Mouse (Mus musculus): Measurements from ENCODE around the gene Olfr393. TPM values are rescaled to one million over a fixed set of nuclear protein-coding genes. Genes with fewer than 3 reads are reported as not detected.

The Olfr393 gene
- 0.25 TPM in 1 of 2 replicates, not detected in the other for polyA plus RNA-seq (2015; fragmentation: Nextera tagmentation; extraction: Ambion mirVana)

GRCm38 (mm10) chr11:73851354-73851753 is at the start of gene Olfr393:
Gene Olfr393, minus strand, starts transcription at chr11:73851454.
- no peak within 1 kb of the TSS for H3K27ac ChIP-seq (replicated peaks)
- no peaks in the 10 kb centered on the region for H3K36me3 ChIP-seq
- H3K9ac ChIP-seq: no peak within 1 kb of the TSS
- no peaks in the 10 kb centered on the region for H3K27me3 ChIP-seq
- H3K4me3 ChIP-seq (replicated peaks): no peak within 1 kb of the TSS
- H3K9me3 ChIP-seq (replicated peaks): no peaks in the 10 kb centered on the region
- H3K4me2 ChIP-seq (replicated peaks): no peak within 1 kb of the TSS
- no peaks in the 10 kb centered on the region for H3K4me1 ChIP-seq
- ATAC-seq (ENCODE audit: insufficient number of reproducible peaks, low FRiP score, low TSS enrichment, low read depth): no peak

- ATAC-seq (ENCODE audit: insufficient number of reproducible peaks, low FRiP score, low TSS enrichment, low read depth): no peak
- Histone ChIP-seq H3K36me3 (no peaks in the 10 kb centered on the region), H3K4me1 (no peaks in the 10 kb centered on the region), H3K9ac (no peak within 1 kb of the TSS), H3K27ac (replicated peaks) (no peak within 1 kb of the TSS), H3K4me2 (replicated peaks) (no peak within 1 kb of the TSS), H3K9me3 (replicated peaks) (no peaks in the 10 kb centered on the region), H3K27me3 (no peaks in the 10 kb centered on the region), H3K4me3 (replicated peaks) (no peak within 1 kb of the TSS)
- WGBS: 74% methylated on average over 1 of the region's 1 CpGs
Measured at GRCm38 (mm10) chr11:73890671-73891070, 39.4 kb upstream of the Olfr393 start, which contains the start of gene Olfr394. Gene Olfr394, minus strand, starts transcription at chr11:73890771.

GRCm38 (mm10) chr11:73816949-73817348 is 34.3 kb downstream of the Olfr393 start, which contains the start of gene Olfr392:
Gene Olfr392, minus strand, starts transcription at chr11:73817049.
- Histone ChIP-seq H3K27ac (replicated peaks) (no peak within 1 kb of the TSS), H3K36me3 (no peaks in the 10 kb centered on the region), H3K4me2 (replicated peaks) (no peak within 1 kb of the TSS), H3K9me3 (replicated peaks) (no peaks in the 10 kb centered on the region), H3K27me3 (no peaks in the 10 kb centered on the region), H3K4me1 (no peaks in the 10 kb centered on the region), H3K4me3 (replicated peaks) (no peak within 1 kb of the TSS), H3K9ac (no peak within 1 kb of the TSS)
- no peak for ATAC-seq (ENCODE audit: insufficient number of reproducible peaks, low FRiP score, low TSS enrichment, low read depth)
- 93% methylated on average over 1 of the region's 1 CpGs for WGBS

GRCm38 (mm10) chr11:73802952-73803351 is 48.3 kb downstream of the Olfr393 start, which contains the start of gene Olfr391-ps:
Gene Olfr391-ps, minus strand, starts transcription at chr11:73803052.
- H3K27ac ChIP-seq (replicated peaks): no peak within 1 kb of the TSS
- no peaks in the 10 kb centered on the region for H3K9me3 ChIP-seq (replicated peaks)
- no peaks in the 10 kb centered on the region for H3K4me1 ChIP-seq
- H3K4me3 ChIP-seq (replicated peaks): no peak within 1 kb of the TSS
- H3K4me2 ChIP-seq (replicated peaks): no peak within 1 kb of the TSS
- H3K27me3 ChIP-seq: no peaks in the 10 kb centered on the region
- 39% methylated on average over 1 of the region's 1 CpGs for WGBS
- no peak within 1 kb of the TSS for H3K9ac ChIP-seq
- no peaks in the 10 kb centered on the region for H3K36me3 ChIP-seq
- ATAC-seq (ENCODE audit: insufficient number of reproducible peaks, low FRiP score, low TSS enrichment, low read depth): no peak

Other genes starting within 250 kb of the Olfr393 start
- not detected in 2 replicates for gene Zfp735, start 162.7 kb downstream of the Olfr393 start, polyA plus RNA-seq (2015; fragmentation: Nextera tagmentation; extraction: Ambion mirVana)
- not detected in 2 replicates for gene Olfr389, start 70.7 kb downstream of the Olfr393 start, polyA plus RNA-seq (2015; fragmentation: Nextera tagmentation; extraction: Ambion mirVana)
- 0.05 TPM in 1 of 2 replicates, not detected in the other for gene Olfr390, start 68.5 kb downstream of the Olfr393 start, polyA plus RNA-seq (2015; fragmentation: Nextera tagmentation; extraction: Ambion mirVana)
- gene Olfr391-ps, start 48.4 kb downstream of the Olfr393 start, polyA plus RNA-seq (2015; fragmentation: Nextera tagmentation; extraction: Ambion mirVana): not detected in 2 replicates
- gene Olfr392, start 34.4 kb downstream of the Olfr393 start, polyA plus RNA-seq (2015; fragmentation: Nextera tagmentation; extraction: Ambion mirVana): 0.04 and 0.05 TPM in 2 replicates
- gene Olfr394, start 39.3 kb upstream of the Olfr393 start, polyA plus RNA-seq (2015; fragmentation: Nextera tagmentation; extraction: Ambion mirVana): not detected in 2 replicates
- 0.29 TPM in 1 of 2 replicates, not detected in the other for gene Olfr395, start 57.8 kb upstream of the Olfr393 start, polyA plus RNA-seq (2015; fragmentation: Nextera tagmentation; extraction: Ambion mirVana)
- gene Olfr23, start 85.2 kb upstream of the Olfr393 start, polyA plus RNA-seq (2015; fragmentation: Nextera tagmentation; extraction: Ambion mirVana): 0.11 and 0.44 TPM in 2 replicates
- gene Olfr397, start 109.4 kb upstream of the Olfr393 start, polyA plus RNA-seq (2015; fragmentation: Nextera tagmentation; extraction: Ambion mirVana): 0.04 TPM in 1 of 2 replicates, not detected in the other
- gene Olfr398, start 139.0 kb upstream of the Olfr393 start, polyA plus RNA-seq (2015; fragmentation: Nextera tagmentation; extraction: Ambion mirVana): not detected in 2 replicates
- gene Olfr139, start 205.1 kb upstream of the Olfr393 start, polyA plus RNA-seq (2015; fragmentation: Nextera tagmentation; extraction: Ambion mirVana): 0.13 and 0.24 TPM in 2 replicates
- gene Olfr399, start 205.2 kb upstream of the Olfr393 start, polyA plus RNA-seq (2015; fragmentation: Nextera tagmentation; extraction: Ambion mirVana): 0.18 and 0.57 TPM in 2 replicates
- not detected in 2 replicates for gene Zfp616, start 218.5 kb upstream of the Olfr393 start, polyA plus RNA-seq (2015; fragmentation: Nextera tagmentation; extraction: Ambion mirVana)

All from embryonic facial prominence, embryonic 15.5 days (tissue).